Mouse (Mus musculus): ENCODE measurements around the gene Scarf1.

Gene Scarf1

DNA sequence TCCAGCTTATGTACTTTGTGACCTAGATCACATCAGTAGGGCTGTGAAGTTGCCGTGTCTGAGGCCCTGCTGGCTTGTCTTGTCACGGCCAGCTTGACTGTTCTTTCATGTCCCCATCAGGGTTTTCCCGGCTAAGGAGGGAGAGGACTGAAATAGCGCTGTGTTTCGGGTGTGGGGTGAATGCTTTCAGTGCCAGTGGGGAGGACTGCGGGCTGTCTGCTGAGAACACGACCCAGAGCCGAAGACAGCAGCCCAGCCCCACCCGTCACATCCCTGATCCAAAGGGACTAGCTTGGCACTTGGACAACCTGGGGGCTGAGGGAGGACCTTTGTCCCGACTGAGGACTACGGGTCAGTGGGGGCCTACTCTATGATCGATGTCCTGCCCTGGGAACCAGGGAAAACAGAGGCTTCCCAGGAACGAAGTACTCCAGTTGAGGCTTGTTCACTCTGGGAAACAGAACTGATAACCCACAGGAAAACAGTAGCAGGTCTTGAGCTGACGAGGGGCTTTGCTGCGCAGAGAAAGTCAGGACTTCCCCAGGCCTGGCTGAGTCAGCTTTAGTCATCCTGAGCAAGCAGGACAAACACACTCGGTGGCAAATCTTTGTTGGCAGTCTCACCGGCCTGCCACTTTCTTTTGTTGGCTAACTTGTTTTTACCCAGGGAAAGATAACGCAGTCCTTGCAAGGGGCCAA, 50.7 kb downstream of the Scarf1 start:
- no peak for DNase-seq (ENCODE audit: low read depth, low spot score)

DNA sequence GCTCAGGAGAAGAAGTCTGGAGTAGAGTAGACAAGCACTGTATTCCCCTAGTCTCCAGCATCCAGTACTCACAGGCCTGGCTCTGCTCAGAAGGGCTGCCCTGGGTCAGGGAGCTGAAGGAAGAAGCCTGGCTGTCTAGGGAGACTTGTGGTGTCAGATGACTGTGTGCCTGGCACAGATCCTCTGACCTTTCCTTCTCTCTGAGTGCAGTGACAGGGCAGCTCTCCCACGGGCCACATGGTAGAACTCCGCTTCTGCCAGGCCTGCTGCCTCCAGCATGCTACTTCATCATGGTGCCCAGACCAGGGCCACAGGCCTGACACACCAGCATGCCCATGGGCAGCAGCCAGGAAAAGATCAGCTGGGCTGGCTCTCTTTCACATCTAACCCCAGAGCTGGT, 52.5 kb downstream of the Scarf1 start:
- no peak for DNase-seq (ENCODE audit: low read depth, low spot score)

DNA sequence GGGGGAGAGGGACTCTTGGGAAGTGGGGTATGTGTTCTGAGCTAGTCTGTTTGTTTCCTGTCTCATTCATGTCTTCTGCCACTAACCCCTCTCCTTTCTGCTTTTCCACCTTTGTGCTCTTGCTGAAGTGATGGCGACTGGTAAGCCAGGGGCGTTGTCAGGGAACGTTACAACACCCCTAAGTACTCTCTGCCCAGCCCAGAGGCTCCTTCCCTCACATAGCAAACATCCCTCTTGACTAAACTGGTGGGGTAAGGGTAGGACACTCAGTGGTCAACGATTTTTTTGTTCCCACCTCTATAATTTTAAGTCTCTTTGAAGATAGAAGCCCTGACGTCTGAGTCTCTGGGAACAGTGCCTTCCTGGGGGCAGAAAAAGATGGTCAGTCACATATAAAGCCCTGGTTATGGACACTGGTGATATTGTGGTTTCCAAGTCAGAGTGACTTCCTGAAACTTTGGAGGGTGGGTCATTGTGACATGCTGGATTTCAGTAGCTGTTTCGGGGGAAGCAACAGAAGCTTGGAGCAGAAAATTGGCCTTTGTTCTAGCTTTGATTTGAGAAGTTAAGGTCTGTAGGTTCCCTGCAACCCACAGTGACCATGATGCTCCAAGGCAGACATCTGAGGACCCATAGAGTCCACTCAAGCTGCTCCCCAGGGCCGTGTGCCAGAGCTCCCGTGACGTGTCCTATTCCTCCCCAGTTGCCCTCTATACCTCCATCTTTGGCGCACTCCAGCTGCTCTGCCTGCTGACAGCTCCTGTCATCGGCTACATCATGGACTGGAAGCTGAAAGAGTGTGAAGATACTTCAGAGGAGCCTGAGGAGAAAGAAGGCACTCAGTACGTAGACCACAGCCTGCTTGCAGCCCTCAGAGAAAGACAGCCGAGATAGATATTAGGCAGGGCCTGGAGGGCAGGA, 53.2 kb downstream of the Scarf1 start:
- DNase-seq (ENCODE audit: low read depth, low spot score), result no peak

DNA sequence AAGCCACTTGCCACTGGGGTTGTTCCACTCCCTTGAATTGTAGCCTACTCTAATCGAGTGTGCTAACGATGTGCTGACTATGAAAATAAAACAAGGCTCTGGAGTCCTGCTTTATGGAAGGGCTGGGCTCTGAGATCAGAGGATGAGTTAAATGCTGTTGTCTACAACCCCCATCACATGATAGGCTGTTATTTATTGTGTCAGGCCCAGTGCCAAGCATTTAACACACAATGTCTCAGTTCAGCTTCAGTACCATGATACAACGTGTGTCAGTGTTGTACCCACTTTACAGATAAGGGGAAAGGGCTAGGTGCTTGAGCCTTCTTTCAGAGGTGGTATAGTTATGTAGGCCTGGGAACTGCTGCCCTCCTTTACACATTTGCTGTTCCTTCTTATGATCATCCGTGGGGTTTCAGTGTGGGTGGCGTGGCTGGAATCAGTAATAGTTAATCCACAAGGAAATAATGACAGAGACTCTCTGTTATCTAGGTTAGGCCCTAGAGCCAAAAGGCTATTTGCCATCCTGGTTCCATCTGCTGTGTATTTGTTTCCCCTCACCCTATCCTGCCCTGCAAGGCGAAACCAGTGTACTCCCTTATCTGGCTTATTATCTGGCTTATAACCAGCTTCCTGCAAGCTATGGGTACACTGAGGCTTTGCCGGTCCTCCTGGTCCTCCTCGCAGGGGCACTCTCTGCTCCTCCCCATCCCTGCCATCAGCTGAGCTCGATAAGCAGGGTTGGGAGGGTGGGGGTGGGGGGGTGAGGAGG, 54.2 kb downstream of the Scarf1 start:
- no peak for DNase-seq (ENCODE audit: low read depth, low spot score)

DNA sequence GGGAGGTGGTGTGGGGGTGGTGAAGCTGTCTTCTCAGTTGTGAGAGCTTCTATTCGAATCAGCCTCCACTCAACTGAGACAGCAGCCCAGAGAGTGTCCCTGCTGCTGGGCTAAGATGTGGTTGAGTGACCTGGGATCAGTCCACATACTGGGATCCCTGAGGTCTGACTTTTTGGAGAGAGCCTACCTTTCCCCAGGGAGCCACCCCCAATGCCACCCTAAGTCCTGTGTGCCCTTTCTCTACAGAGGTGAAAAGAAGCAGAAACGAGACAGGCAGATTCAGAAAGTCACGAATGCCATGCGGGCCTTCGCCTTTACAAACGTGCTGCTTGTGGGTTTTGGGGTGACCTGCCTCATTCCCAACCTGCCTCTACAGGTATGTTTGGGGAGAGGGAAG, 54.8 kb downstream of the Scarf1 start:
- no peak for DNase-seq (ENCODE audit: low read depth, low spot score)

DNA sequence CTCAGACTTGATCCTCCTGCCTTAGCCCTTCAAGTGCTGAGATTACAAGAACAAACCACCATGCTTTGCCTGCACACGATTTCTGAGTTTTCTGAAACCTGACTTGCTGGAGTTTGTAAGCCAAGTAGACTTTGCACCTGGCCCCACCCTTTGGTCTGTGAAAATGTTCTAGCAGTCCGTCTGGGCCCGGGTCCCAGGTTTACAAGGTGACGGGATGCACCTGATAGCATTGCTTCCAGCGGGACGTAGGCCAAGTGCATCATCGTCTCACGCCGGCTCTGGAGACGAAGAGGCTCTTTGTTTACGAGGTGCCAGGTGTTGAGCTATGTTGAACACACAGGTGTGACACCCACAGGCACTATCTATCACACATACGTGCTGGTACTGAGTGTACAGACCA, 55.6 kb downstream of the Scarf1 start:
- no peak for DNase-seq (ENCODE audit: low read depth, low spot score)

DNA sequence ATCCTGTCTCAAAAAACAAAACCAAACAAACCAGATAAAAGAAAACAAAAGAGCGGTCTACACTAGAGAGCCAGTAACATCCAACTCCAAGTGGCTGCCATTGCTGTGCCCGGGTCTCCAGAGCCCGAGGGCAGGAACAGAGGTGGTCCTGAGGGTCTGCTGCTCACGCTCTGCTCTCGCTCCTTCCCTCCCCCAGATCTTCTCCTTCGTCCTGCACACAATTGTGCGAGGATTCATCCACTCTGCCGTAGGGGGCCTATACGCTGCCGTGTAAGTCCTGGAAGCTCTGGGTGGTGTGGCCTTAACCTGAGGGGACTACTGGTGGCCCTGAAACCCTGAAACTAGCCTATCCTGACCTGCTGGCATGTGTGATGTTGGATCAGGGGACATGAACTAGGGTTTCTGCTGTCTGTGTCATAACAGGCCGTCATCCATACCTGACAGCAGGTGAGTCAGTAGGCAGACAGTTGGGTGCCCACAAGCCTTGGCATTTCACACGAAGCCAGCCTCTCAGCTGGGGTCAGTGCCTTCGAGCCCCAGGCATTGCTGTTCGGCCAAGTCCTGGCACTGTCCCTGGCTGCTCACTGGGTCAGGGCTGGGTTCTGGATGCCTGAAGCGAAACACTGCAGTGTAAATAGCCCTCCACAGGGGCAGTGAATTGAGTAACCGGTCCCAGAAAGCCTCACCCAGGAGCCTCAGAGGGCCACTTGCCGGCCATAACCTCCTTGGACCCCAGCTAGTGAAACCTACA, 57.2 kb downstream of the Scarf1 start:
- DNase-seq (ENCODE audit: low read depth, low spot score), result no peak

DNA sequence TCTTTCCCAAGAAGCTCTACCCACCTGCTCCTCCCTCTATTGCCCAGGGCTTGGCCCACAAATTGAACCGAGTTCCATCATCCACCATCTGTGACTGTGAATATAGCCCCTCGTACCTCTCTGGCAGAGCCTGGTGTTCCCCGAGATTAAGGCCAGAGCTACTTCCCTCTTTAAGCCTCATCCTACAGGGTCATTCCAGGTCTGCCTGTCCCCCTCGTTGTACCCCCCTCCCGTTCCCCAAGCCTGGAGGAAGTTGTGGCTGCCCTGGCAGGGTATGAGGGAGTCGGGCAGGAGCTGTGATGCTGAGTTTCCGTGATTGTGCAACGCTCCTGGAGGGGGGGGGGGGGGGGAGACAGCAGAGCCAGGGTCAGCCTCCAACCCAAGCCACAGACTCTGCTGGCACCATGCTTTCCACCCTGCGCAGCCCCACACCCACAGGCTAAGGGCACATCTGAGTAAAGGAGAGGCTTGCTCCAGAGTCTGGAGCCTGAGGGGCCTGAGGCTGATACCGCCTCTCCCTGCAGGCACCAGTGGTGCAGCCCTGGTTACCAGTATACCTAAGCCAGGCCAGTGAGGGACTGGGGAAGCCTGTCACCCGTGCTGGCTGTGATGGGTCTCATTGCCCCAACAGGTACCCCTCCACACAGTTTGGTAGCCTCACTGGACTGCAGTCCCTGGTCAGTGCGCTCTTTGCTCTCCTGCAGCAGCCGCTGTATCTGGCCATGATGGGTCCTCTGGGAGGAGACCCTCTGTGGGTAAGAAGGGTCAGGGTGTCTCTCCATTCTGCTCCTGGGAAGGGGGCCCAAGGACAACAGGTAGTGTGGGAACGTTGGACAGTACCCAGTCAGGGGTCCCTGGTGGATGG, 58.0 kb downstream of the Scarf1 start:
- no peak for DNase-seq (ENCODE audit: low read depth, low spot score)

DNA sequence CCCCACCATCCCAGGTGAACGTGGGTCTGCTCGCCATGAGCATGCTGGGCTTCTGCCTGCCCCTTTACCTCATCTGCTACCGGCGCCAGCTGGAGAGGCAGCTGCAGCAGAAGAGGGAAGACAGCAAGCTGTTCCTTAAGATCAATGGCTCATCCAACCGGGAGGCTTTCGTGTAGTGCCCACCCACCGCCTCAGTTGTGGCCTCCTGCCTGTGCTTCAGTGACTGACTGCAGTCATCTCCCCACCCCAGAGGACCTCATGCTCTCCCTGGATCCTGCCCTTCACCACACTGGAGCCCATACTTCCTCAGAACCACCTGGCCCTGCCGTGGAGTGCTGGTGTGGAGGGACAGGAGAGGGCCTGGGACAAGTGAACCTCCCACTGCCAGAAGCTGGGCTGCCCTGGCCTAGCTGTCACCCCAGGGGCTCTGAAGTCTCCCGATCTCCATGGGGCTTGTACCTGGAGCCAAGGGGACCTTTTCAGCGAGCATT, 59.0 kb downstream of the Scarf1 start:
- DNase-seq (ENCODE audit: low read depth, low spot score), result no peak

DNA sequence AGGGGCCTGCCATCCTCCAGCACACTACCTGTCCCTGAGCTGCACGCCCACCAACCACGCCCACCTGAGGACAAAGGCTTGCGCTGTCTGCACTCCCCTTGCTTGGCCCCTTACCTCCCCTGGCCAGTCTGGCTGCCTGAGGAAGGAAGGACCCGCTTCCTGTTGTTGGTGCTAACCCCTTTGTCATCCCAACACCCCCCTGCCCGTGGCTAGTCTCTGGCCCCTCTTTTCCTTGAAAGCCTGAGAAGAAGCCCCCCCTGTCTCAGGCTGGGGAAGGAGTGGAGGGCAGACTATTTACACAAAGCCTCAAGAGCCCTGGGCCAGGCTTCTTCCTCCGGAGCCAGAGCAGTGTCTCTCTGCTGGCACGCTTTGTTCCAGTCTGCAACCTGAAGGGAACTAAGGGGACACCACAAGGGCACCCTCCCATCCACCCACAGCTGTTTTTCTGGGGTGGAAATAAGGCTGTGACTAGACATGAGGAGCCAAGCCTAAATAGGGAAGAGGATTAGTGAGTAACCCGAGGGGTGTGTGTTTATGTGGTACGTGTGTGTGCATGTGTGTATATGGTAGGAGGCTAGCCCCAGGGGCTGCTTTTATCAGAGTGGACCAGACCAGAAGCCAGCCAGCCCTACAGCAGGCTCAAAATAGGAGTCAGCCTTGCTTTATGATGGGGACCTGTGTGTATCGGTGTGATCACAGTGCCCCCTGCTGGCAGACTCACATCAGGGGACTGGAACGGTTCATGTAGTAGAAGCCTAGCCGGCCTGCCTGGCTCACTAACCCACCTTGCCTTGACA, 59.7 kb downstream of the Scarf1 start:
- peak; percentile 69 for DNase-seq (ENCODE audit: low read depth, low spot score)

DNA sequence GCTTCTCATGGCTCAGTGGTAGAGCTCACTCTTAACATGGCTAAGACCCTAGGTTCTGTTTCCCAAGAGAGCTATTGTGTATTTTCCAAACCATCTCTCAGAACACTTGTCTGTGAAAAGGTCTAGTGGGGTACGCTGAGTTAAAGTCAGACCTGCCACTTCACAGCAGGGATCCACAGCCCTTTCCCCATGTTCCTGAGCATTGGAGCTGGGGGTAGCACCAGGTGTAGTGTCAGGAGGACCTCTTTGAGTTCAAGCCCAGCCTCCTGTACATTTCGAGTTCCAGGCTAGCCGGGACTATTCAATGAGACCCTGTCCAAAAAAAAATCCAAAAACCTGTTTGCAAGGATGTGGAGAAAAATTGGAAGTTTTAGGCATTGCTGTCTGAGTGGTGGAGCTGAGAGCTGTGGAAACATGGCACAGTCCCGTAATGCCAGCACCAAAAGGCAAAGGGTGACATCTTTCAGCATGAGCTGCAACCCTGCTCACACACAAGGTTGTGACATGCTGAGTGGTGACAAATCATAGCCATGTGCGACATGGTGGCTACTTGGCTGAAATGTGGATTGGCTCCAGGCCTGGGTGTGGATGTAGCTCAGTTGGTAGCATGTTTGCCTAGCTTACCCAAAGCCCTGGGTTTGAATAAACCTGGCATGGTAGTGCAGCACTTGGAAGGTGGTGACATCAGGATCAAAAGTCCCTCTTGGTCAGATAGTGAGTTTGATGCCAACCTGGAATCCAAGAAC, 61.2 kb downstream of the Scarf1 start:
- no peak for DNase-seq (ENCODE audit: low read depth, low spot score)

DNA sequence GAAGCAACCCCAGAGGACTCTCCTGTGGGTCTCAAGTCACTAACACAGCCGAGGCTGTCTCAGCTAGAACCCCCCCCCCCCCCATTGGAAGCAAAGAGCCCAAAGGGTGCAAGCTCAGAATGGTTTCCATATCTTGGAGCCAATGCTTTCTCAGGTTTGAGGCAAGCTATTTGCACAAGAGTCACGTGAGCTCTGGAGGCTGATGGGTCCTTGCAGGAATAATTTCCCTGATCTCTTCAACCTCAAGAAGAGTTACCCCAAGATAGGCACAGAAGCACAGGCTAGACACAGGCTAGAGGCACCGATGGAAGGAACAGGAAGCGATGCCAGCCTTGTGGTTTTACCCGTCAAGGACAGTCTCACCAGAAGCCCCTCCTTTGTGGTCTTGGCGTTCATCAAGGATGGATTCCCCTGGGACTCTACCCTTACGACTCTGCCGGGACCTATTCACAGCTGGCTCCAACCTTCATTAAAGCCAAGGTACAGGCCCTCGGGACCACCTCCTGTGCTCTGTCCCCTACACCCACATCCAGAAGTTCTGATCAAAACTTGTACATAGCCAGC, 62.3 kb downstream of the Scarf1 start:
- DNase-seq (ENCODE audit: low read depth, low spot score), result no peak
